Mouse (Mus musculus) thymus, adult 2 months (tissue): ENCODE data around the gene Plac1.

Experiments
- CTCF ChIP-seq: fragments of 200-500 bp; IDR thresholded peaks from 2 replicates; pipeline ENCODE4 v1.5.1; 2012; ENCODE audit warnings: mild to moderate bottlenecking, control low read depth, low read length, moderate library complexity, borderline replicate concordance; ENCODE audit not compliant: control insufficient read depth, poor library complexity, insufficient read depth; ENCODE audit errors: extremely low read depth
- POLR2A ChIP-seq: fragments of 200-500 bp; IDR thresholded peaks from 2 replicates; pipeline ENCODE4 v1.6.1; 2012; ENCODE audit warnings: mild to moderate bottlenecking, low read length, control low read depth, moderate library complexity; ENCODE audit not compliant: control insufficient read depth, poor library complexity, insufficient read depth; ENCODE audit errors: extremely low read depth

GRCm38 (mm10) chrX:53056627-53057026, 183.3 kb downstream of the Plac1 start:
- TF ChIP-seq CTCF (no peak), POLR2A (no peak)
